Mouse (Mus musculus) monocyte, adult 2 months (primary cell): ENCODE measurements around the gene Gadd45gip1.
A peak's percentile ranks its signal among the peaks of the same experiment; 100 is the strongest.
"Not testable (repeated sequence)": the region's sequence is repeated elsewhere in the genome, so short reads cannot be mapped to it uniquely, and the experiment has no call there.

Experiments used
- DNase-seq, 2 experiments: peaks; one replicate each; pipeline ENCODE4 v3.0.0; 2022; ENCODE audit warnings: low spot score in 2 of 2, low read depth in 1 of 2

Gene Gadd45gip1

DNA sequence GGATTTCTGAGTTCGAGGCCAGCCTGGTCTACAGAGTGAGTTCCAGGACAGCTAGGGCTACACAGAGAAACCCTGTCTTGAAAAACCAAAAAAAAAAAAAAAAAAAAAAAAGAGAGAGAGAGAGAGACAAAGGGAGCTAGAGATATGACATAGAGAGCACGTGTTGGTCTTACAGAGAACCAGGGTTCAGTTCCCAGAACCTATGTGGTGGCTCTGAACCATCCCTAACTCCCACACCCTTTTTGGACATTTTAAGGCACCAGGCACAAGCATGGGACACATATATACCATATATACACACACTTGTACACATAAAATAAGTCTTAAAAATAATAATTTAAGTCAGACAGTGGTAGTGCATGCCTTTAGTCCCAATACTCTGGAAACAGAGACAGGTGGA is 4.8 kb upstream of the Gadd45gip1 start:
- not testable (repeated sequence) for DNase-seq

DNA sequence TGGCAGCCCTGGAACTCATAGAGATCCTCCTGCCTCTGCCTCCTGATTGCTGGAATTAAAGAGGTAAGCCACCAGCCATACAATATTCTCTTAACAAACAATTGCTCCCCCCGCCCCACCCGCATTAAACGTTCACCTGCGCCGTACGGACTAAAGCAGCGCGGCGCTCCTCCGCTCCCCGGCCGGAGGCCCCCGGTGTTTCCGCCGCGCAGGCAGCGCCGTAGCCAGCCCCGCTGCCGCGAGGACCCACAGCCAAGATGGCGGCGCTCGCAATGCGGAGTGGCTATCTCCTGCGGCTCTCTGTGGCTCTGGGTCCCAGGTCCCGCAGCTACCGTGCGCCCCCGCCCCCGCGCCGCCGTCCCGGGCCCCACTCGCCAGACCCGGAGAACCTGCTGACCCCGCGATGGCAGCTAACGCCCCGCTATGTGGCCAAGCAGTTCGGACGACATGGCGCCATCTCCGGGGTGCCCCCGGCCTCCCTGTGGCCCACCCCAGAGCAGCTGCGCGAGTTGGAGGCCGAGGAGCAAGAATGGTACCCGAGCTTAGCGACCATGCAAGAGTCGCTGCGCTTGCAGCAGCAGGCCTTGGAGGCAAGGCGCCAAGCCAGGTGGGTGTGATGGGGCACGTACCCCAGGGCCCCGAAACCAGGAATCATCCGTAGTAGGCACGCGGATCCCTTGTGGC is 854 bp downstream of the Gadd45gip1 start:
- peak in 1 of 2 experiments; percentile 53 for DNase-seq

DNA sequence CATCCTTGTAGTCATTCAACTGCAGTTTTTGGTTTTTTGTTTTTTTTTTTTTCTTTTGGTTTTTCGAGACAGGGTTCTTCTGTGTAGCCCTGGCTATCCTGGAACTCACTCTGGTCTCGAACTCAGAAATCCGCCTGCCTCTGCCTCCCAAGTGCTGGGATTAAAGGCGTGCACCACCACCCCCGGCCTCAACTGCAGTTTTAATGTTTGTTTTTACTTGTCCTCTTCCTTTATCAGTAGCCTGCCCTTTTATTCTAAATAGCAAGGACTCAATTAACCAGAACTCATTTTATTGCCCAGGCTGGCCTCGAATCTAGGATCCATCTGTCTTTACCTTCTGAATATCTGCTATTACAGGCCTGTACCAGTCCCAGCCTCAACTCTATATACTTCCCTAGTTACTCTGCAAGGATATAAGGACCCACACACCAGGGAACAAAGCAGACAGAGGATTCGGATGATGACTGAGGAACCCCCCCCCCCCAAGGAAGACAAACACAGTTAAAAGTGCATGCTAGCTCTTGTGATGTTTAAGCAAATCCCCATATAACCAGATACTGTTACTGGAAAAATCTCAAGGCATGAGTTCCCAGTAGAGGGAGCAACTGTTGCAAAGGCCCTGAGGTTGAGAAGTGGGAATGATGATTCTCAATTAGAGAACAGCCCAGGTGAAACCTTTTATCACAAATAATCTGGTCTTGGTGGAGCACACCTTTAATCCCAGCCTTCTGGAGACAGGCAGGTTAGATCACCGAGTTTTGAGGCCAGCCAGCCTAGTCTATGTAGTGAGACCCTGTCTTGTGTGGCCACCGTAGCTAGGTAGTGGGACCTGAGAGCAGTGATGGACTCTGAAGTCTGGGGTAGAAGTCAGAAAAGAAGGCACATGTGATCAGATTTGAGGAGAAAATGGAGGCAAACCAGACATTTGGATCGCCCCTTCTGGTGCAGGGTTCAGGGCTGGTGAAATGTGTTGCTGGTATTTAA is 1.7 kb downstream of the Gadd45gip1 start:
- no peak for DNase-seq

- DNase-seq: no peak
These were observed 2.9 kb downstream of the Gadd45gip1 start for GRCm38 (mm10) chr8:84834002-84834865.

DNA sequence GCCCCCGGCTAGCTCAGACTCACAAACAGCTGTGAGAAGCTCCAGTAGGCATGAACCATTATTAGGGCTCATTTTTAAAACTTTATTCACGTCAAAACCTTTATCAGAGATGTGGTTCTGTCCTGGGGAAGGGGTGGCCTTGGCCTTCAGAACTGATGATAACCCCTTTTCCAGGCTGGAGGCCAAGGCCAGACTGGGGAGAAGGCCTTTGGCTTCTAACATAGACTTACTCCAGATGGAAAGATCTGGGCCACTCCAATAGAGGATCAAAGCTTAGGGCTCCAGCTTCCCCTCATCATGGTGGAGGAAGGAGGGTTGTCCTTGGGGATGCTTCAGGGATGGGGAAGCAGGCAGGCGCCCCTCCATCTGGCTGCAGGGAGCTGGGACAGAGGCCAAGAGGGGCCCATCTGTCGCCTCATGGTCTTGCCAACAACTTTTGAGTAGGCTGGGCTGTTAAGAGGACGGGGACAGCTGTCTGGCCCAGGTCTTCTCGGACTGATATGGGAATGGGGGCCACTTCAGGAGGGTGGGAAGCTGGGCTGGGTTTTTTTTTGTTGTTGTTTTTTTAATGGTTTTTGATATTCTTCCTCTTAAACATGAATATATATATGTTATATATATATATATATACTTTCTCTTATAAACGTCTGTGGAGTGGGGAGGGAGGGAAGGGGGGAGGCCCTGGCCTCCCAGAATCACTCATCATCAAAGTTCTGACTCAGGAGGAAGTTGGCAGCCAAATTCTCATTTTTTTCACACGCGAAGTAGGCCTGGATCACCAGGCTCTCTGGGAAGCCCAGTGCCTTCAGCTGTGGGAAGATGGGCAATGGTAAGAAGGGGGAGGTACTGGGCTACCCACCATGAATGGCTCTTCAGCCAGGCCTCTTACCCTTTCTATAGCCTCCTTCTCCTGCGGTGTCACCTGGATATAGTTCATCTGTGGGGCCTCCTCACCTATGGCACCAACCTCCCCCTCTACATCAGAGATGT is 3.8 kb downstream of the Gadd45gip1 start:
- DNase-seq: no peak

GRCm38 (mm10) chr8:84837149-84837911 is 6.0 kb downstream of the Gadd45gip1 start:
- DNase-seq: no peak

DNA sequence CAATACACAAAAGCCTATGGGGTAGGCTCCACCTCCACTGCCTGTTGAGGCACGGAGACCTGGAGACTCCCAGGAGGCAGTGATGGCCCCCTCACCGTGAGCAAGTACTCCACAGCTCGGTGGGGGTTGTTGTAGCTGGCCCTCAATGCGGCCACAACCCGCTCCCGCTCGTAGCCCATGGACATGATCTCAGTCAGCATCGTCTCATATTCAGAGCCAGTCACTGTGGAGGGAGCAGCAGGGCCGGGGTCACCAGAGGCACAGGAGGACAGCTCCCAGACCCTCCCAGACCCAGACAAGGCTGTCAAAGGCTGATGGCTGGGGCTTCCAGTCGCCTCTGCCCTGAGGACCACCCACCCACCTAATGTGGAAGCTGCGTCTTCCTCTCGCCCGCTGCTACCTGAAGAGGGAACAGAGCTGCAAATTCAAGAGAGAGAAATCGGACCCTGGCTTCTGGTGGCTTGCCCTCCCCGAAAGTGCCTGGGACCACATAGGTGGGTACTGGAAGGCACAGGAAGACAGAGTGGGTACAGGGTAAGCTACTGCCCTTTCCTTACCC is 6.7 kb downstream of the Gadd45gip1 start:
- DNase-seq: no peak

- no peak for DNase-seq
These were observed 7.2 kb downstream of the Gadd45gip1 start for GRCm38 (mm10) chr8:84838513-84838912.

DNA sequence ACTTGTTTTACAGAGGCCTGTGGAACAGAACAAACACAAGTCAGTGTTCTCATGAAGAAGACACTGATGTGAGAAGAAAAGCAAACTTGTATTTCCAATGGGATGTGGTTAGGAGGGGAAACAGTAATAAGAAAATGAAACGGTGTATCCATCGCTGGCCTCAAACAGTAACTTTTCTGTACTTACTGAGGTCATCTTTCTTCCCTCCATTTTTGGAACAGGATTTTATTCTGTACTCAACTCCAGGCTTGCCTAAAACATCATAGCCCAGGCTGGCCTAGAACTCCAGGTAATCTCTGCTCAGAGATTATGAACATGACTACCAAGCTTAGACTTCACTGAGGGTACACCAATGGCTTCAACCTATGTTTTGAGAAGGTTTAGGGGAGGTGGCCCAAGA is 8.1 kb downstream of the Gadd45gip1 start:
- no peak for DNase-seq

GRCm38 (mm10) chr8:84839875-84840247 is 8.5 kb downstream of the Gadd45gip1 start:
- DNase-seq: no peak

DNA sequence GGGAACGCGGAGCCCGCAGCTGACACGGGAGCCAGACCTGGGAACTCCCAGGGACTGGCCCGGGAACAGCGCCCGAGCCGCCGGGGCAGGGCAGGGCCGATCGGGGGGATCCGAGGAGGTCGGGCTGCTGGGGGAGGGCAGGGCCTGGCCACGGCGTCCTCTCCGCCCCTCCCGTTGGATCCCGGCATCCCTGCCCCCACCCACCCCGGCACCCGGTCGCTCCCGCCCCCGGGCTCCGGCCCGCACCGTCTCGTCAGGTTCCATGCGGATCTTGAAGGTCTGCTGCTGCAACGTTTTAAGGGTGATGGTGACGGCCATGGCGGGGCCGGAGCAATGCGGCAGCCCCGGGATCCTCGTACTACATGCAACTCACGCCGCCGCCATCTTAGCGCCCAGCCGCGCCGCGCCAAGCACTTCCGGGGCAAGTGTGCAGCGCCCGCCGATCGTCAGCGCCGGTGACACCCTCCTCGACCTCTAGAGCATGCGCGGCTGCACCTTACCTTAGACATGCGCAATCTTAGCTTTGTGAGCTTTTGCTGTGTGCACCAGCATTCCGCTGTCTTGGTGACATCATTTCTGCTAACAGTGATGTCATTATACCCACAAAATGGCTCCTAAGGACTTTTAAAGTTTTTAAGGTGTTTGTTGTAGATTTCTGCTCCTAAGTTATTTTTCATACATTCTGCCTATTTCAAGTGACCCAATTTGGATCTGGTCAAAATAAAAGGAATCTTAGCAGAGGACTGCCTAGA is 9.1 kb downstream of the Gadd45gip1 start, which contains the start of gene Rad23a:
TSS of gene Rad23a (minus strand) at position 418 of the 752 bp plus-strand sequence.
- DNase-seq: peak; percentile 84 to 87

DNA sequence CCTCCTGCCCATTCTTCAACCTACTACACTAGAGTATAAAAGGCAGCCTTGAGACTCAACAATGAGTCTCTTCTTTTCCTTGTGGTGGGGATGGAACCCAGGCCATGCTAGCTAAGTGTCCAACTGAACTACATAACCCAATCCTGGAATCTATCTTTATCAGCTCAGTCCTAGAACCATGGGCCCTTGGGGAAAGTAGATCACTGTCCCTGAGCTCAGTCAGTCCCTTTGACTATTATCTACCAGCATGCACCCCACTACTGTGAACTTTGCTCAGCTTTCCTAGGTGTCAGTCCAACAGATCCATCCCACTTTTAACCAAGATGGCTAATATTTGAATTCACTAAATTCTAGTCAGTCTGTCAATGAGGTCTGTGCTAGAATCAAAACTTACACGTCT is 10.2 kb downstream of the Gadd45gip1 start:
- DNase-seq: no peak

DNA sequence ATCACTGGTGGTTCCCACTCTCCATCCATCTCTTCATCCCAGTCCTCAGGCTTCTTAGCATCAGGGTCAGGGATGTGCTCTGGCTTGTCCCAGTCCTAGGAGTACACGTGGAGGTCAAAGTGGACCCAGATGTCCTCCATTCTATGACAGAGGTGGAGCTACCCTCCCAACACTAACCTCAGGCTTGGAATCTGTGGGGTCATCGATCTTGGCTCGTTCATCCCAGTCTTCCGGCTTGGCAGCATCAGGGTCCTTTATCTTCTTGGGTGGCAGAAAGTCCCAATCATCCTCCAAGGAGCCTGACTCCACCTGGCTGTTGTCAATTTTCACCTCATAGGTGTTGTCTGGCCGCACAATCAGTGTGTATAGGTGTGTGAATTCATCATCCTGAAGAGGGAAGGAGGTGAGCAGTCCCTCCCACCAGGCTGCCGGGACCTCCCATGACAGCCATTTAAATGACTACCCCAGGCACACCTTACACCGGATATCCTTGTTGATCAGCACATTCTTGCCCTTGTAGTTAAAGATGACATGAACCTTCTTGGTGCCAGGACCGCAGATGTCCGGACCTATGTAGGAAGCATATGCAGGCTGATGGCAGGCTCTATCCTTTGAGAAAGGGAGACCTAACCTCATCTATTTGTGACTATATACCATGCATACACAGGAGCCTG is 13.2 kb downstream of the Gadd45gip1 start:
- DNase-seq: no peak

DNA sequence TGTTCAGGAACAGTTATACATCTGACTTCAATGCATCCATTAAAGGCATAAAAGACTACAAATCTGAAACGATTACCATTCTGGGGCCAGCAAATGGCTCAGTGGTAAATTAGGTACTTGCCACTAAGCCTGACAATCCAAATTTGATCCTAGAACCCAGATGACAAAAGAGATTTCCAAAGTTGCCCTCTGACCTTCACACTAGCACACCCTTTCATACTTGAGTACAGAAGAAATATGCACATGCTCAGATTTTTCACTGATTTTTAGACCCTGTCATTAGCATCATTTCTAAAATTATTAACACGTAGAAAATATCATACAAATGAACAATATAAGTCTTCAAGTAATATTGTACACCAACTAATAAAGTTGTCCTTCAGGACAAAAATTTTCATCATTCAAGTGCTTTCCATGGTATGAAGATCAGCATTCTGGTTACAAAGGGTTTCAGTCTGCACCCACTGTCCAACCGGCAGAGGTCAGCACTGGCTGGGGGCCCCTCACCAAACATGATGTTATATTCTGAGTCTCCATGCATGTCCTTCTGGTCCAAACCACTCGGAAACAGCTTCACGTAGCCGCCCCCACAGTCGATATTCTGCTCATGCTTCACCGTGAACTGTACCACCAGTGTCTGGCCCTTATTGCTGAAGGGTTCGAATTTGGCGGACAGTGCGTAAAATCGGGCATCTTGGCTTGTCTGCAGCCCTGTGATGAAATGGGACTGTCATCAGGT is 14.2 kb downstream of the Gadd45gip1 start:
- DNase-seq: no peak

GRCm38 (mm10) chr8:84846094-84846721 is 14.9 kb downstream of the Gadd45gip1 start:
- DNase-seq: no peak
